Mouse (Mus musculus) spleen, postnatal 4 days (tissue): ENCODE data around the gene Fn1.

ENCODE experiments used
- DNase-seq, 2 experiments: peaks; one replicate each; pipeline ENCODE4 v3.0.0; 2022; ENCODE audit warnings: low spot score in 2 of 2

Gene Fn1

GRCm38 (mm10) chr1:71605751-71606150, 47.2 kb downstream of the Fn1 start:
- no peak for DNase-seq

GRCm38 (mm10) chr1:71595365-71595764, 57.6 kb downstream of the Fn1 start:
- DNase-seq = no peak

GRCm38 (mm10) chr1:71594268-71594667, 58.7 kb downstream of the Fn1 start:
- DNase-seq = no peak

GRCm38 (mm10) chr1:71593184-71593583, 59.8 kb downstream of the Fn1 start:
- no peak for DNase-seq

- DNase-seq = no peak
Measured at GRCm38 (mm10) chr1:71590038-71590437, 63.0 kb downstream of the Fn1 start.

GRCm38 (mm10) chr1:71586658-71587057, 66.3 kb downstream of the Fn1 start:
- no peak for DNase-seq

GRCm38 (mm10) chr1:71583900-71584299, 69.1 kb downstream of the Fn1 start:
- no peak for DNase-seq

- DNase-seq = no peak
Measured at GRCm38 (mm10) chr1:71583302-71583701, 69.7 kb downstream of the Fn1 start.

- no peak for DNase-seq
Measured at GRCm38 (mm10) chr1:71580408-71580807, 72.6 kb downstream of the Fn1 start.

- DNase-seq = no peak
Measured at GRCm38 (mm10) chr1:71579526-71579925, 73.5 kb downstream of the Fn1 start.

GRCm38 (mm10) chr1:71576837-71577236, 76.2 kb downstream of the Fn1 start:
- no peak for DNase-seq

GRCm38 (mm10) chr1:71575987-71576386, 77.0 kb downstream of the Fn1 start:
- DNase-seq = no peak

GRCm38 (mm10) chr1:71570116-71570515, 82.9 kb downstream of the Fn1 start:
- no peak for DNase-seq

GRCm38 (mm10) chr1:71567884-71568605, 85.0 kb downstream of the Fn1 start:
- no peak for DNase-seq

GRCm38 (mm10) chr1:71564291-71564690, 88.7 kb downstream of the Fn1 start:
- no peak for DNase-seq

GRCm38 (mm10) chr1:71560626-71561025, 92.4 kb downstream of the Fn1 start:
- DNase-seq = no peak

GRCm38 (mm10) chr1:71556688-71557612, 96.0 kb downstream of the Fn1 start, which contains the start of gene Atic:
TSS of gene Atic (plus strand) at chr1:71557150.
- peak; percentile 87 to 92 for DNase-seq

GRCm38 (mm10) chr1:71550626-71551195, 102.3 kb downstream of the Fn1 start:
- DNase-seq = no peak

GRCm38 (mm10) chr1:71540437-71540836, 112.6 kb downstream of the Fn1 start:
- no peak for DNase-seq

- DNase-seq = no peak
Measured at GRCm38 (mm10) chr1:71539641-71540040, 113.4 kb downstream of the Fn1 start.
